Mouse (Mus musculus): Measurements from ENCODE around the gene Ccdc188. TPM values are rescaled to one million over a fixed set of nuclear protein-coding genes. Genes with fewer than 3 reads are reported as not detected.

The Ccdc188 gene
- not detected in 2 replicates for polyA plus RNA-seq (2016; fragmentation: Nextera tagmentation; extraction: Ambion mirVana)

- WGBS = 88% methylated on average over 4 of the region's 4 CpGs
- ATAC-seq (ENCODE audit: low FRiP score, low read depth) = no peak
- Histone ChIP-seq H3K9me3 (no peaks in the 10 kb centered on the region), H3K4me1 (peaks cover 33% of the 10 kb centered on the region), H3K9ac (no peak within 1 kb of the TSS), H3K4me2 (replicated peaks) (no peak within 1 kb of the TSS), H3K36me3 (peaks cover 17% of the 10 kb centered on the region), H3K27ac (no peak within 1 kb of the TSS), H3K27me3 (replicated peaks) (no peaks in the 10 kb centered on the region), H3K4me3 (no peak within 1 kb of the TSS)
These were observed at the start of gene Ccdc188 for GRCm38 (mm10) chr16:18217579-18217978. Gene Ccdc188, plus strand, starts transcription at chr16:18217879.

GRCm38 (mm10) chr16:18169156-18169555 is 48.5 kb upstream of the Ccdc188 start:
- Histone ChIP-seq H3K4me3 (no peak overlapping the region), H3K4me2 (replicated peaks) (no peak overlapping the region), H3K27ac (no peak overlapping the region), H3K9me3 (no peaks in the 10 kb centered on the region), H3K36me3 (no peaks in the 10 kb centered on the region), H3K4me1 (peaks cover 10% of the 10 kb centered on the region), H3K9ac (no peak overlapping the region), H3K27me3 (replicated peaks) (peaks cover 4% of the 10 kb centered on the region; the same call in 1 of the 2 replicates)
- ATAC-seq (ENCODE audit: low FRiP score, low read depth) = no peak
- 80% methylated on average over 5 of the region's 5 CpGs for WGBS

DNA sequence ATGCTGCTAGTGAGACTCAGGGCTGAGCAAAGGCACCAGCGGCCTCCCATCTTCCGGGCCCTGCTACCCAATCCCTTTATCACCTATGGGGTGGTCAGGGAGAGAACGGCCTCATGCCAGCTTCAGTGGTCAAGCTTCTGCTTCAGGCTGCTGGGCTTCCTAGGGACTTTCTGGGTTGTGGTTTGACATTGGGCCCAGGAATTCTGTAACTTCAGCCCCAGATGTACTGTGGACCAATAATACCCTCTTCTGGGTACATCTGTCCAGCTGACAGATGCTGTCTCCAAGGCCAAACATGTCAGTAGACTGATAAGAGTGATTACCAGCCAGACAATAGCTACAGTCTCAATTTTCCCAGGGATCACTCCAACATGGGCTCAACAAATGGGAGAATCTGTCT is 47.9 kb upstream of the Ccdc188 start:
- H3K4me2 ChIP-seq (replicated peaks) = no peak overlapping the region
- H3K4me3 ChIP-seq = no peak overlapping the region
- H3K36me3 ChIP-seq = no peaks in the 10 kb centered on the region
- H3K9me3 ChIP-seq = no peaks in the 10 kb centered on the region
- 90% methylated on average over 3 of the region's 3 CpGs for WGBS
- H3K27me3 ChIP-seq (replicated peaks) = peaks cover 4% of the 10 kb centered on the region; the same call in 1 of the 2 replicates
- H3K4me1 ChIP-seq = peaks cover 4% of the 10 kb centered on the region
- ATAC-seq (ENCODE audit: low FRiP score, low read depth) = no peak
- no peak overlapping the region for H3K27ac ChIP-seq
- no peak overlapping the region for H3K9ac ChIP-seq

- Histone ChIP-seq H3K9ac (no peak overlapping the region), H3K4me1 (peaks cover 7% of the 10 kb centered on the region; the same call in 1 of the 2 replicates), H3K27ac (no peak overlapping the region), H3K4me2 (replicated peaks) (no peak overlapping the region), H3K9me3 (no peaks in the 10 kb centered on the region), H3K36me3 (no peaks in the 10 kb centered on the region), H3K4me3 (no peak overlapping the region), H3K27me3 (replicated peaks) (peaks cover 4% of the 10 kb centered on the region; the same call in 1 of the 2 replicates)
- 12% methylated on average over 7 of the region's 7 CpGs for WGBS
- ATAC-seq (ENCODE audit: low FRiP score, low read depth) = peak; percentile 28; the same call in 1 of the 2 replicates
These were observed 45.3 kb upstream of the Ccdc188 start for GRCm38 (mm10) chr16:18172266-18172855.

DNA sequence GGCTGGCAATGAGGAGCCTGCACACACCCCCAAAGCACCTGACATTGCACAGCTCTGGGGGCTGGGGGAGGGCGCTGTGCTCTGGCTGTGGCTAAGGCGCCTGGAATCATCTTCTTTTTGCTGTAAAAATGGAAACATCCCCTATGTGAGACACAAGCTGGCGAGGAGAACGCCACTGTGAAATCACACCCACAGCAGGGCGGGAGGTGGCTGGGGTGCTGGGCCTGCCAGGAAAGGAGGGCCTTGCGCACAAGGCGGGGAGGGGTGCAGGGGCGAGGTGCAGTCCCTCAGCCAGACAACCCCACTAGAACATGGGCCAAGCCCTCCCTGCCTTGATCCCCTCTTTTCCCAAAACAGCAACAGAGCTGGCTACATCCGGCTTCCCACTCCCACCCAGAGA is 44.4 kb upstream of the Ccdc188 start:
- H3K9ac ChIP-seq = no peak overlapping the region
- H3K4me2 ChIP-seq (replicated peaks) = no peak overlapping the region
- ATAC-seq (ENCODE audit: low FRiP score, low read depth) = no peak
- no peak overlapping the region for H3K27ac ChIP-seq
- WGBS = 84% methylated on average over 9 of the region's 9 CpGs
- H3K36me3 ChIP-seq = no peaks in the 10 kb centered on the region
- peaks cover 7% of the 10 kb centered on the region; the same call in 1 of the 2 replicates for H3K4me1 ChIP-seq
- H3K9me3 ChIP-seq = no peaks in the 10 kb centered on the region
- peaks cover 4% of the 10 kb centered on the region; the same call in 1 of the 2 replicates for H3K27me3 ChIP-seq (replicated peaks)
- H3K4me3 ChIP-seq = no peak overlapping the region

DNA sequence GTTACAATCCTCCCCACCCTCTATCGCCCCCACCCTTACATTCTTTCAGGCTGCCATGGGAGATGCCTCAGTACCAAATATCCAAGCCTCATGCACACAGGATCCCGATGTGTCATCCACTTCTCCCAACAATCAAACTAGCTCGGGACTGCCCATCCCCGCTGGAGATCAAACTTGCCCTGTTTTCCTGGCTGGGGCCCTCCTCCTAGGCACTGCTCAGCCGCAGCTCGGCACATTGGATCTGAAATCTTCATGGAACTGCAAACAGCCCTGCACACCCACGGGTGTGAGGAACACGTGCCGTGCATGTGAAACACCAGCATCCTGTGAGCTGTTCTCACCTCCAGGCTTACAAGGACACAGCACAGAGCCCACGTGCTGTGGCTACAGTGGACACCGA is 43.9 kb upstream of the Ccdc188 start:
- ATAC-seq (ENCODE audit: low FRiP score, low read depth) = no peak
- peaks cover 4% of the 10 kb centered on the region; the same call in 1 of the 2 replicates for H3K27me3 ChIP-seq (replicated peaks)
- no peak overlapping the region for H3K4me2 ChIP-seq (replicated peaks)
- WGBS = 74% methylated on average over 11 of the region's 11 CpGs
- no peak overlapping the region for H3K9ac ChIP-seq
- H3K4me1 ChIP-seq = peaks cover 7% of the 10 kb centered on the region; the same call in 1 of the 2 replicates
- no peak overlapping the region for H3K27ac ChIP-seq
- no peaks in the 10 kb centered on the region for H3K9me3 ChIP-seq
- H3K36me3 ChIP-seq = no peaks in the 10 kb centered on the region
- no peak overlapping the region for H3K4me3 ChIP-seq

GRCm38 (mm10) chr16:18175817-18176541 is 41.7 kb upstream of the Ccdc188 start:
- Histone ChIP-seq H3K4me2 (replicated peaks) (no peak overlapping the region), H3K27ac (no peak overlapping the region), H3K9me3 (no peaks in the 10 kb centered on the region), H3K27me3 (replicated peaks) (peaks cover 4% of the 10 kb centered on the region; the same call in 1 of the 2 replicates), H3K4me3 (no peak overlapping the region), H3K36me3 (no peaks in the 10 kb centered on the region), H3K4me1 (peaks cover 11% of the 10 kb centered on the region), H3K9ac (0 out of 2 replicates have a peak overlapping the region, but pooled peaks have one; percentile 13)
- WGBS = 61% methylated on average over 6 of the region's 6 CpGs
- ATAC-seq (ENCODE audit: low FRiP score, low read depth) = no peak

DNA sequence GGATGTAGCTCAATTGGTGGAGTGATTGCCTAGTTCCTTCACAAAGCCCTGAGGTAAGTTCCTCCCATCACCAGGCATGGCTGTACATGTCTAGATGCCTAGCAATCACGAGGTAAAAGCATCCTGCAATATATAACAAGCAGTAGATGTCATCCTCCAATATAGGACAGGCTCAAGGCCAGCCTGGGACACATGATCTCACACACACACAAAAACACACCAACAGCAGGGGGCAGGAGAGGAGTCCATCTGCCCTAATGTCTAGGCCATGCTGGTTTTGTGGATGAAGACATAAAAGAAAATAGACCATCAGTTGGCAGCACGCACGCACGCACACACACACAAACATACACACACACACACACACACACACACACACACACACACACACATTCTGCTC is 40.9 kb upstream of the Ccdc188 start:
- H3K27me3 ChIP-seq (replicated peaks) = peaks cover 4% of the 10 kb centered on the region; the same call in 1 of the 2 replicates
- no peak overlapping the region for H3K27ac ChIP-seq
- H3K4me1 ChIP-seq = peaks cover 18% of the 10 kb centered on the region
- H3K4me3 ChIP-seq = no peak overlapping the region
- H3K36me3 ChIP-seq = no peaks in the 10 kb centered on the region
- no peak overlapping the region for H3K4me2 ChIP-seq (replicated peaks)
- no peaks in the 10 kb centered on the region for H3K9me3 ChIP-seq
- no peak overlapping the region for H3K9ac ChIP-seq
- 79% methylated on average over 4 of the region's 4 CpGs for WGBS
- ATAC-seq (ENCODE audit: low FRiP score, low read depth) = no peak

DNA sequence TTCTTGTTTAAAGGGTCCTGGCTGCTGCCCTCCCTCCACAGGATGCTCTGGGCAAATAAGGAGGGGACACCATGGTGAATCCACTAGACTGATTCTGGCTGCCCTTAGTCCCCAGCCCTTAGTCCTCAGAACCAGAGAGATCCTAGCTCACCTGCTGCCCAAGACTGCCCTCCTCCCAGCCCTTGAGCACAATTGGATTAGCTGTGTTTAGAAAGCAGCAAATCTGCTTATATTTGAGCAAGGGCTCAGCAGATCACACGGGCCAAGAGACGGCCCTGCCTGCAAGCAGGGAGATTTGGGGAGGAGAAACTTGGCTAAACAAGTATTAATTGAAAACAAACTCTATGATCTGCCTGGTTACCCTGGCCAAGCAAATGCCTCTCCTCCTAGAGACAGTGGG is 38.1 kb upstream of the Ccdc188 start:
- WGBS = 76% methylated on average over 2 of the region's 2 CpGs
- Histone ChIP-seq H3K36me3 (no peaks in the 10 kb centered on the region), H3K4me2 (replicated peaks) (no peak overlapping the region), H3K27ac (no peak overlapping the region), H3K9ac (no peak overlapping the region), H3K9me3 (no peaks in the 10 kb centered on the region), H3K27me3 (replicated peaks) (no peaks in the 10 kb centered on the region; the same call in 1 of the 2 replicates), H3K4me1 (peaks cover 23% of the 10 kb centered on the region), H3K4me3 (no peak overlapping the region)
- ATAC-seq (ENCODE audit: low FRiP score, low read depth) = no peak

- Histone ChIP-seq H3K27ac (no peak overlapping the region), H3K9ac (no peak overlapping the region)
- WGBS = 12% methylated on average over 10 of the region's 10 CpGs
These were observed 36.3 kb upstream of the Ccdc188 start for GRCm38 (mm10) chr16:18181398-18181797.

GRCm38 (mm10) chr16:18182766-18183165 is 34.9 kb upstream of the Ccdc188 start:
- no peak overlapping the region for H3K27ac ChIP-seq
- H3K9me3 ChIP-seq = no peaks in the 10 kb centered on the region
- no peak overlapping the region for H3K4me3 ChIP-seq
- 86% methylated on average over 8 of the region's 8 CpGs for WGBS
- peaks cover 29% of the 10 kb centered on the region for H3K4me1 ChIP-seq
- H3K4me2 ChIP-seq (replicated peaks) = no peak overlapping the region
- no peak overlapping the region for H3K9ac ChIP-seq
- no peaks in the 10 kb centered on the region for H3K36me3 ChIP-seq
- no peaks in the 10 kb centered on the region for H3K27me3 ChIP-seq (replicated peaks)
- ATAC-seq (ENCODE audit: low FRiP score, low read depth) = no peak

More at GRCm38 (mm10) chr16:18181398-18181797, 36.3 kb upstream of the Ccdc188 start:
- ATAC-seq (ENCODE audit: low FRiP score, low read depth) = peak; percentile 23; the same call in 1 of the 2 replicates
- H3K4me1 ChIP-seq = peaks cover 29% of the 10 kb centered on the region
- no peaks in the 10 kb centered on the region for H3K36me3 ChIP-seq
- no peaks in the 10 kb centered on the region; the same call in 1 of the 2 replicates for H3K27me3 ChIP-seq (replicated peaks)
- 0 out of 2 replicates have a peak overlapping the region, but pooled peaks have one; percentile 4 for H3K4me2 ChIP-seq (replicated peaks)
- H3K4me3 ChIP-seq = no peak overlapping the region
- no peaks in the 10 kb centered on the region for H3K9me3 ChIP-seq

DNA sequence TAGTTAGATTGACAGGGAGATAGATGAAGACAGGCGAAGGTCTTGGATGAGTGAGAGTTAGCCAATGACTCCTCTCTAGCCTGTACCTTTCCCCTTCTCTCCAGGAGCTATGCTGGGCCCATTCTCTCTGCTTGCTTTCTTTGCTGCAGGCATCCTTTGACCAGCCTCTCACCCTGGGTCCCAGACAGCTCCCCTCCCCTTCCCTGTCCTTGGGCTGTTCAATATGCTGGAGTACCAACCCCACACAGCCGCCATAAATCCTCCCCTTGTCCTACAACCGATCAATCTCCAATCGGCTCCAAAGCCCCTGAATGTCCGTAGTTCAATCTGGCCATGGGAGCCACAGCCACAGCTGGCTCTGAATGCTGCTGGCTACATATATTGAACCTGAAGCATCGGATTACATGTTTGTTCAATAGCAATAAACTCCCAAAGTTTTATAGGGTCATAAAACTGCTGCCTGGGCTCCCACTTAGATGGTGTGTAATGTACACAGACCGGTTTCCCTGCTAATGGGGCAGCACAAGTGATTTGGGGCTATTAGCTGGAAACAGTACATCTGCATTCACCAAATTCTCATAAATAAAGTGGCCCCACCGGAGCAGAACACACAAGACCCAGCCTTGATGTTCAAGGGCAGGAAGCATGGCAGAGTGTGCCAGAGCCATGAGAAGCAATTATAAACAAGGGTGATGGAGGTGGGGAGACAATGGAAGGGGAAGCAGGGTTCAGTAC is 31.8 kb upstream of the Ccdc188 start:
- Histone ChIP-seq H3K36me3 (no peaks in the 10 kb centered on the region), H3K27me3 (replicated peaks) (no peaks in the 10 kb centered on the region), H3K9ac (no peak overlapping the region), H3K4me1 (peaks cover 25% of the 10 kb centered on the region), H3K4me2 (replicated peaks) (no peak overlapping the region), H3K27ac (no peak overlapping the region), H3K9me3 (no peaks in the 10 kb centered on the region), H3K4me3 (no peak overlapping the region)
- peak; percentile 51; the same call in 1 of the 2 replicates for ATAC-seq (ENCODE audit: low FRiP score, low read depth)
- WGBS = 20% methylated on average over 8 of the region's 8 CpGs

Measured in neural tube, embryonic 12.5 days (tissue).